Mouse (Mus musculus): ENCODE data around the gene Strn4.

GRCm38 (mm10) chr7:16871600-16871999, 55.9 kb downstream of the Strn4 start:
- TF ChIP-seq CTCF (IDR thresholded peaks at IDR 0.05; ENCODE audit: low read depth) (no peak), EP300 (IDR thresholded peaks at IDR 0.05; ENCODE audit: low read depth) (no peak)

Measured in liver, postnatal 0 days (tissue).